Mouse (Mus musculus) skeletal muscle tissue, adult 2 months (tissue): ENCODE results near the gene Setd5.

Experiments
- DNase-seq: peaks from one replicate; pipeline ENCODE4 v3.0.0-alpha.2; 2012; ENCODE audit warnings: low read depth, low spot score

The Setd5 gene

GRCm38 (mm10) chr6:113076686-113077516, at the start of gene Setd5:
TSS of gene Setd5 (plus strand) at chr6:113077365.
- DNase-seq = peak; percentile 99

DNA sequence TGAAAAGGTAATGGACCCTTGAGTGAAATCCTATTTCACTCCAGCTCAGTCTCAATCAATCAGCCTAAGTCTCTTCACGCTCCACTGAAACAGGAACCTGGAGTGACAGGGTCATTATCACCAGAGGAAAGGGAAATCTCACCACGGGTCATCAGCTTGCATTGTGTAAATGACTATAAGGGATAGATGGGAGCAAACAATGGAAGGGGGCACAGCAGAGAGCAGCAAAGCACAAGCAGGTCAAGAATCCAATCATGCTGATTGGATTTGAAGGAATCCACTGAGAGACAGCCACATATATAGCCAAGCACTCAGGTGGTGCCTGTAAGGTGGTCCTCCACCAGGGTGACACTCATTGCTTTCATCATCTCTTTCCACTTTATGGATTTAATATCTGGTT, 49.7 kb upstream of the Setd5 start:
- DNase-seq = no peak

DNA sequence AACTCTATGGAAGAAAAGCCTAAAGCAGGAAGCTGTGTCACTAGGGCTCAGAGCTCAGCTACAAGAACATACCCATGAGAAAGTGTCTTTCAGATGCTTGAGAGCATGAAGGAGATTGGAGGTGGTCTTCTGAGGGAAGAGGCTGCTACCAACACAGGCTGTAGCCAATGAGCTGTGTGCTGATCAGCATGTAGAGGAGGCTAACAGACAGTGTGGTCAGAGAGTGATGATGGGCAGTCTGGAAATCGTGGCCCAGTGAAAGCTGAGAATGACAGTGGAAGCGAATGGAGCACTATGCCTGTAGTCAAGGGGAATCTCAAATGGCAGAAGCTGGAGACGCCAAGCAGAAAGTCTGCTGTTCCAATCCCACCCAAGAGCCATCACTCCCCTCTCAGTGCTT, 48.2 kb upstream of the Setd5 start:
- DNase-seq = no peak

GRCm38 (mm10) chr6:113030553-113030952, 46.6 kb upstream of the Setd5 start:
- no peak for DNase-seq

DNA sequence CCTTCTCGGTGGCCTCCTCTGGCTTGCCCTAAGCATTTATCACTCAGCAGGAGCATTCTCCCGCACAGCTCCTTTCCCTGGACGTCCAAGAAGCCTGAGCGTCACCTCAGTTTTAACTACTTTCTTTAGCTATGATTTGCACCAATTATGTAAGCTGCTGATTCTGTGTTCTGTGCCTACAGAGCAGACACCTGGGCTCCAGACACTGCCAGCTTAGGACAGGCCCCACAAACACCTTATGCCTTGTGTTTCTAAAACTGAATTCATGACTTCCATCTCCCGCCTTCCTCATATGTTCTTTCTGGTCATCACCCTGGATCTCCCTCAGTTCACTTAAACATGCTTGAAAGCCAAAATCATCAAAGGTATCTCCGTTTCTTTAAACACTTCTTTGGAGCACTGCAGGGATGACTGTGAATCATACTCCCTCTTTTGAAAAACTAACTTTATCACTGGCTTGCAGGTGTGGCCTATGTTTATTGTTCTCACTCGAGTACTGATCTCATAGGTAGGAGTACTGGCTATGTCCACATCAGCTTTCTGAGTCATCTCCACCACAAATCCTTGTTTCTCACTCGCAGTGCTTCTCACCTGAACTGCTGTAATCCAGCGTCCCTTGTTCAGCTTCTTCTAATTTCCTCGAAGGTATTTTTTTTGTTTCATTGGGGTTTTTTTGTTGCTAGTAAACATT, 46.0 kb upstream of the Setd5 start:
- no peak for DNase-seq

DNA sequence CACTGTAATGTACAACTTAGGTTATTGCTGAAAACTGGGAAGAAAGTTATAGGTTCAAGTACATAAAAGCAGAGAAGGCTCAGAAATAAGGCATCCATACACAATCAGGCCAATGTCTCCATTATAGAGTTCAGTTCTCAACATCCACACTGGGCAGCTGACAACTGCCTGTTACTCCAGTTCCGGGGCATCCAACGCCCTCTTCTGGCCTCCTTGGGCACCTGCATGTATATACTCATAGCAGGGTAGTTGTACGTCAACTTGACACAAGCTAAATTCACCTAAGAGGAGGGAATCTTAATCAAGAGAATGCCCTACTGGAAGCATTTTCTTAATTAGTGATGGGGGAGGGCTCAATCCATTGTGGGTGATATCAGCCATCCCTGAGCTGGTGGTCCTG, 45.0 kb upstream of the Setd5 start:
- no peak for DNase-seq

DNA sequence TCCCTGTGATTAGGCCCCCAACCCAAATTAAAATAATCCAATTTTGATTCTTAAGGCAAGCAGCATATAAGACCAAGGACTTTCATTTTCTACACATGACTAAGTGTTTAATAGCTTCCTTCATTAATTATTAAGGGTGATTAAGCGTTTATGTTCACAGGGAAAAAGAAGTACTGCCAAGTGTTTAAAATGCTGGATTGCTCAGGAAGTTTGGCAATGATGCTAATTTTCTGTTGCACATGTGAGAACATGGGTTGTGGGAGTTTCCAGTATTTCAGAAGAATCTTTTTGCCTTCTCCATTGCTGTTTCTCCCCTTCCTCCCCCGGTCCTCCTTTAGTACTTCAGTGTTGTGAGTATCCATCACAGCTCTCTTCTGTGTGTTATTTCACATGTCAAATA, 44.0 kb upstream of the Setd5 start:
- DNase-seq = no peak

DNA sequence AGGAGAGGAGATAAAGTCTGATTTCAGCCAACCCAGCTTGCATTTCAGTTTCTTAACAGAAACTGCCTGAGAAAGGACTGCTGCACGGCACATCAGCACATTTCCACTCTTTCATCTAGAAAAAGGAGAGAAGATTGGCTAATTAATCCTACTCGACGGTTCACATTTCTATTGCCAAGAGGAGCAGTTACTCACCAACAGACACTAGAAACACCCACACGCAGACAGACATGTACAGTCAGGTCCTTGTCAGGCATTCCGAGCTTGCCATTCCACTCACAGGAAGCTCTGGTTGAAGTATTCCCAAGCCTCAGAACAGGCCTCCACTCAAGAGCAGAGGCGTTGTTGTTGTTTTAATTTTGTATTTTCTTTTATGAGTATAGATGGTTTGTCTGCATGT, 42.7 kb upstream of the Setd5 start:
- no peak for DNase-seq

DNA sequence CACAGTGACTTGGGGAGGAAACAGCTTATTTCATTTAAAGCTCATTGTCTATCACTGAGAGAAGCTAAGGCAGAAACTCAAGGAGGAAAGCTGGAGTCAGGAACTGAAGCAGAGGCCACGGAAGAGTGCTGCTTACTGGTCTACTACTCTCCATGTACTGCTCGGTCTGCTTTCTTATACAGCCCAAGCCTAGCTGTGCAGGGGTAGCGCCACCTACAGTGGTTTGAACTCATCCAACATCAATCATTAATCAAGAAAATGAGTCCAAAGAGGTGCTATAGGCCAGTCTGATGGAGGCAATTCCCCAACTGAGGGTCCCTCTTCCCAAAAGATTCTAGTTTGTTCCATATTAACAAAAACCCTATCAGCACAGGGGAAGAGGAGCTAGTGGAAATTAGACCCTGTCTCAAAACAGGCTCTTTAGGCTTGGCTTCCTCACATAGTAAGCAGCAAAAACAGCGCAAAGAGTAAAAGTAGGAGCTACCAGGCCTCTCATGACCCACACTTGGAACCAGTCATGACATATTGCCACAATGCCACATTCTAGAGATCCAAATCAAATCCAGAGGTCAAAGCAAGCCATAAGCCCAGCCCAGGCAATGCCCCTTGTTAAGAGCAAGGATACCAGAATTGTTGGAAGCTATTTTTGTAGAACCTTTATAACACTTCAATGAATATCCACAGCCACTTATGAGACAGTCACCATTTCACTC, 40.5 kb upstream of the Setd5 start:
- DNase-seq = no peak

- DNase-seq = peak; percentile 31
Measured at GRCm38 (mm10) chr6:113037946-113038734, 39.0 kb upstream of the Setd5 start.

DNA sequence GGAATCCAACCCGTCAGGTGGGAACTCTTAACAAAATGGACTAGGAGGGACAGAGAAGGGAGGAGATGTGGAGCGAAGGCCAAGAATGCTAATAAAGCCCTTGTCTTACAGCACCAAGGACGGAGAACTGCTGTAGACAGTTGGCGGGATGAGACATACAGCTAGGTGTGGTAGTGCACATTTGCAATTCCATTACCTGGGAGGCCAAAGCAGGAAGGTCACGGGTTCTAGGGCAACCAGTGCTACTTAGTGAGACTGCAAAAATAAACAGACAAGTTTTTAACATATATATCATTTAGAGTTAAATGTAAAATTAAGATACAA, 38.5 kb upstream of the Setd5 start:
- no peak for DNase-seq

DNA sequence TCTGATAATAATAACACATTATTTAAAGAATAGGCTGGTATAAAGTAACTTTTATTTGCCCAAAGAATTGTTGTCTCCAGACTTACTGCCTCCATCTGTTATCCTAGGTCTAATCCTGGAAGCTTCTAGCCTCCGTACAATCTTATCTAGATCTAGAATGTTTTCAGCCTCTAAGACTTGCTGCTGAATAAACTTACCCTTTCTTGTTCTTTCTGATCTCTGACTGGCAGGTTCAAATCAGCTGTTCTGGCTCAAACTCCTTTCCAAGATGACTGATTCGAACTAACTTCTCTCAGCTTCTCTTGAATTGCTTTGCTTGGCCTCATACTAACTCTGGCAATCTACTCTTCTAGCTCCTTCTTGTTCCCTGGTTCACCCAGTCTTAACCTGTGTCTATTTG, 36.8 kb upstream of the Setd5 start:
- no peak for DNase-seq

GRCm38 (mm10) chr6:113041215-113041990, 35.8 kb upstream of the Setd5 start:
- DNase-seq = no peak

- peak; percentile 10 for DNase-seq
Measured at GRCm38 (mm10) chr6:113045575-113045974, 31.6 kb upstream of the Setd5 start.

GRCm38 (mm10) chr6:113046041-113046975, 30.9 kb upstream of the Setd5 start, which contains the start of gene Thumpd3:
TSS of gene Thumpd3 (plus strand) at chr6:113046225.
- peak; percentile 97 for DNase-seq

DNA sequence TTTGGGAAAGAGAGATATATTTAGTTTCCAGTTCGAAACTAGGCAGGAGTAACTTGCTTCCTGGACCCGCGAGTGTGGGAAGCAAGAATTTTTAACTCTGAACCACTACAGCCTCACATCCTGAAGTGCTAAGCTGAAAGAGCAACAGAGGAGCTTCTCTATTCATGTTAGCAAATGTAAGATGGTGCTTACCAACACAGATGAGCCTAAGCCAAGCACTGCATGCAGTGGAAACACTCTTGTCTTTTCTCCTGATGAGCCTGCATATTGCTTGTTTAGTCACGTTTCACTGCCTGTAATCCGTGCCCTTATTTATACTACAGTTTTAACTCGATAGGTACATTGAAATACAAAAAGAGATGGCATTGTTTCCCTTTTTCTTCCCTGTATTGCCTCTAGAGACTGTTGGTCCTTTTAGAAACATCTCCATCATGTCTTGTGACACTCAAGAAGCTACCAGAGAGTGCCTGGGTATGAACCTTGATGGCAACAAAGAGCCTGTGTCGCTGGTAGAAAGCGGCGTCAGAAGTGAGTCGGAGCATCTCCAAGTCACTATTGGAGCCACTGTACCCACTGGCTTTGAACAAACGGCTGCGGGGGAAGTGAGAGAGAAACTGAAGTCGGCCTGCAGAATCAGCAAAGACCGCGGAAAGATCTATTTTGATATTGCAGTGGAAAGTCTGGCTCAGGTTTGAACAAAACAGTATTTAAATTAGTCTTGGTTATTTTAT, 30.0 kb upstream of the Setd5 start:
- DNase-seq = peak; percentile 3

- DNase-seq = no peak
Measured at GRCm38 (mm10) chr6:113048371-113048770, 28.8 kb upstream of the Setd5 start.

DNA sequence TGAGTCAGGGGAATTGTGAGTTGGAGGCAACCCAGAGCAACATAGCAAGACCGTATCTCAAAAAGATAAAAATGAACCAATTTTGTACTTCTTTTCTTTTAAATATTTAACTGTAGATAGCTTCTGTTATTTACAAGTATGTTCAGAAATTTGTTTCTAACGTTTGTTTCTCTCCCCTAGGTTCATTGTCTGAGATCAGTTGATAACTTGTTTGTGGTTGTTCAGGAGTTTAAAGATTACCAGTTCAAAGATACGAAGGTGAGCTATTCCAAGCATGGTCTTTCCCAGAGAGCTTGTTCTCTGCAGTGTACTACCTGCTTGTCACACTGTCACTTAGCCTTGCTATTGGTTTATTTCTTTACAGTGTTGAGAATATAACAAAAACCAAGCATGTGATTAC, 28.0 kb upstream of the Setd5 start:
- no peak for DNase-seq

DNA sequence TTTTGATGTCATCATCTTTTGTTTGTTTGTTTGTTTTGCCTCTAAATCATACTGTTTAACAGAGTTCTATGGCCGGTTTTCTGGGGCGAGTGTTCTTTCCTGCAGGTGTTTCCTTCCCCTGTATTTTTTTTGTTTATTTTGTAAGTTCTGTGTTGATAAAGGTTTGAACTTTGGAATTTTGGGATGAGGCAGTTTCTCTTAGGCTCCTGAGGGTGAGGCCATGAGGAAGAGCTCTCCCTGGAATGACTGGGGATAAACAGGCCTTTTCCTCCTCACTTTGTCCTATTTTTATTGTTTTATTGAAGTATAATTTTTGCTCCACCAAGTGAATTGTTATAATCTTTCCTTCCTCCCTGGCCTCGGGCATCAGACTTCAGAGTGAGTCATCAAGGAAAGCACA, 24.2 kb upstream of the Setd5 start:
- no peak for DNase-seq
